Mouse (Mus musculus): ENCODE results near the gene Sat2.

Gene Sat2

GRCm38 (mm10) chr11:69632284-69633089 lies 10.7 kb downstream of the Sat2 start, which contains the start of gene Fxr2:
Fxr2 (plus strand) TSS chr11:69632990.
- in situ Hi-C loops (cut with MboI, MseI) = no loop called here

GRCm38 (mm10) chr11:69633128-69633866 lies 11.5 kb downstream of the Sat2 start:
- in situ Hi-C loops (cut with MboI, MseI) = no loop called here

- in situ Hi-C loops (cut with MboI, MseI) = no loop called here
Observed at GRCm38 (mm10) chr11:69635471-69635870, 13.6 kb downstream of the Sat2 start.

- in situ Hi-C loops (cut with MboI, MseI) = no loop called here
Observed at GRCm38 (mm10) chr11:69645860-69646259, 24.0 kb downstream of the Sat2 start.

- in situ Hi-C loops (cut with MboI, MseI) = no loop called here
Observed at GRCm38 (mm10) chr11:69653399-69653798, 31.6 kb downstream of the Sat2 start.

GRCm38 (mm10) chr11:69654760-69655159 lies 32.9 kb downstream of the Sat2 start:
- in situ Hi-C loops (cut with MboI, MseI) = loop anchor here (5.0 kb wide), 1 partner anchor 72 kb away; the partner anchor contains the start of genes Trp53 and Wrap53

- in situ Hi-C loops (cut with MboI, MseI) = loop anchor here (5.0 kb wide), 1 partner anchor 73 kb away; the partner anchor contains the start of genes Trp53 and Wrap53
Observed at GRCm38 (mm10) chr11:69655264-69656064, 33.6 kb downstream of the Sat2 start, which contains the start of gene Sox15. Sox15 (plus strand) TSS chr11:69655314.

- in situ Hi-C loops (cut with MboI, MseI) = loop anchor here (5.0 kb wide), 1 partner anchor 74 kb away; the partner anchor contains the start of genes Trp53 and Wrap53
Observed at GRCm38 (mm10) chr11:69656065-69656455, 34.2 kb downstream of the Sat2 start.

- in situ Hi-C loops (cut with MboI, MseI) = loop anchor here (5.0 kb wide), 1 partner anchor 75 kb away; the partner anchor contains the start of genes Trp53 and Wrap53
Observed at GRCm38 (mm10) chr11:69656617-69657461, 35.0 kb downstream of the Sat2 start.

GRCm38 (mm10) chr11:69657462-69657881 lies 35.6 kb downstream of the Sat2 start:
- in situ Hi-C loops (cut with MboI, MseI) = loop anchor here (5.0 kb wide), 1 partner anchor 75 kb away; the partner anchor contains the start of genes Trp53 and Wrap53

- in situ Hi-C loops (cut with MboI, MseI) = no loop called here
Observed at GRCm38 (mm10) chr11:69661221-69661881, 39.5 kb downstream of the Sat2 start.

- in situ Hi-C loops (cut with MboI, MseI) = no loop called here
Observed at GRCm38 (mm10) chr11:69662213-69662966, 40.6 kb downstream of the Sat2 start, which contains the start of gene Mpdu1. Mpdu1 (minus strand) TSS chr11:69662642.

GRCm38 (mm10) chr11:69662967-69663671 lies 41.3 kb downstream of the Sat2 start:
- in situ Hi-C loops (cut with MboI, MseI) = no loop called here

- in situ Hi-C loops (cut with MboI, MseI) = no loop called here
Observed at GRCm38 (mm10) chr11:69663795-69664194, 42.0 kb downstream of the Sat2 start.

GRCm38 (mm10) chr11:69664841-69665240 lies 43.0 kb downstream of the Sat2 start:
- in situ Hi-C loops (cut with MboI, MseI) = loop anchor here (5.0 kb wide), 1 partner anchor 982 kb away; the partner anchor contains the start of genes Rnf167 and Slc25a11

- in situ Hi-C loops (cut with MboI, MseI) = loop anchor here (5.0 kb wide), 1 partner anchor 982 kb away; the partner anchor contains the start of genes Rnf167 and Slc25a11
Observed at GRCm38 (mm10) chr11:69665457-69665960, 43.7 kb downstream of the Sat2 start.

- in situ Hi-C loops (cut with MboI, MseI) = loop anchor here (5.0 kb wide), 1 partner anchor 981 kb away; the partner anchor contains the start of genes Rnf167 and Slc25a11
Observed at GRCm38 (mm10) chr11:69665961-69666664, 44.3 kb downstream of the Sat2 start, which contains the start of gene Cd68. Cd68 (minus strand) TSS chr11:69666153.
